Mouse (Mus musculus) heart, postnatal 36 days (tissue): Measurements from ENCODE around the gene Aldh1a2. TPM values are rescaled to one million over a fixed set of nuclear protein-coding genes. Genes with fewer than 3 reads are reported as not detected.

Source experiments
- DNase-seq, 2 experiments: peaks; one replicate each; pipeline ENCODE4 v3.0.0; 2021 to 2022
- intact Hi-C: fragments of 180-260 bp; cut with DNase I; formaldehyde crosslinking; loops from one replicate; pipeline ENCODE4 v1.15.1; 2025
- total RNA-seq, 2 experiments: library from RNA; stranded (reverse); gene quantifications; 2 replicates each; pipeline ENCODE4 v1.2.3; 2021

The Aldh1a2 gene
- total RNA-seq, 2 experiments from 2014 or later, result 8.5 to 8.8 TPM

- intact Hi-C loops, result loop anchor here (10.0 kb wide), 2 partner anchors 101 to 151 kb away; no protein-coding TSS in a partner anchor
- DNase-seq, result no peak
Measured at GRCm38 (mm10) chr9:71213636-71214035, 2.0 kb upstream of the Aldh1a2 start.

GRCm38 (mm10) chr9:71216036-71216995 is 727 bp downstream of the Aldh1a2 start:
- peak; percentile 33 to 63 for DNase-seq
- intact Hi-C loops, result loop anchor here (10.0 kb wide), 2 partner anchors 98 to 148 kb away; no protein-coding TSS in a partner anchor

DNA sequence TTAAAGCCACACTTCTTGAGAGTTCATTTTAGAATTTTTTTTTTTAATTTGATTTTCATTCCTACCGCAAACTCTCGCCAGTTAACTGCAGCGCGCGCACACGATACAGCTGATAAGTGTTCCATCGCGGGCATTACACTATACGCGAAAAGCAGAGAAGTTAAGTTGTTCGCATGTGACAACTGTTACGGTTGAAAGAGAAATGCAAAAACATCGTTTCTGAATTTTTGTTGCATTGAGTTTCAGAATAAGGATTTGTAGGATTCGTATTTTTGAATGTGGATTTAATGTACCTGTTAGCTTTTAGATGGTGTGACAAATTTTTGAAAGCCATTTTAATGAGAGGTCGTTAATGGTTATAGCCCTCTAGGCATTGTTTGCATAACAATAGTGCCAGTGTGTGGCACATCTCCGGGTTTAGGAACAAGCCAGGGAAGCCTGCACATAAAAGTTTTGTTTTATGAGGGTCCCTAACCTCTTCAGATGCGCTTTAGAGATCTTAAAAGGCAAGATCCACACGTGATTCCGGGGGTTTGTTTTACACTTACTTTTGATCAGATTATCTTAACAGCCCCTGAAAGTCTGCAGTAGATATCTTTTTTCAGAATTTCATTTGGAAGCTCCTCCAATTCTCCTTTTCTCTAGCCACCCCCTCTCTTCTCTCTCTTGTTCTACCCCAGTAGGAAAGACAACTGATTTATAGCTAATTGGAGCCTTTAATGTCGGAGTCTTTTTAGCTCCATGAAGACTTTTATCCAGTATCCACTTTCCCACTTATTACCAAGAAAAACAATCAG is 1.6 kb downstream of the Aldh1a2 start:
- intact Hi-C loops, result loop anchor here (10.0 kb wide), 2 partner anchors 98 to 148 kb away; no protein-coding TSS in a partner anchor
- DNase-seq, result peak; percentile 6 to 33

DNA sequence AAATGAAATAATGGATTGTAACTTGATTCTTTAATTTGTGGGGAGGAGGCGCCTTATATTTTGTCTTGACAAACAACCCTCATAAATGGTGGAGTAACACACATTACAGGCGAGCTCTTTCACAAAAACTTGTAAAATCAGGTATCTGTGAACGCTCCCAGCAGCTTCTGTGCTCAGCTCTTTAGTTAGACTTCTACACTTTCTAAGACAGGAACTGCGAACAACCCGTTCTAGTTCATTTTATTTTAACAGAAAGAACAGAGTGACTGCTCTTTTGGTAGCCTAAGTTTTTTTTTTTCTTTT is 2.2 kb downstream of the Aldh1a2 start:
- DNase-seq, result no peak
- intact Hi-C loops, result loop anchor here (10.0 kb wide), 2 partner anchors 97 to 147 kb away; no protein-coding TSS in a partner anchor

DNA sequence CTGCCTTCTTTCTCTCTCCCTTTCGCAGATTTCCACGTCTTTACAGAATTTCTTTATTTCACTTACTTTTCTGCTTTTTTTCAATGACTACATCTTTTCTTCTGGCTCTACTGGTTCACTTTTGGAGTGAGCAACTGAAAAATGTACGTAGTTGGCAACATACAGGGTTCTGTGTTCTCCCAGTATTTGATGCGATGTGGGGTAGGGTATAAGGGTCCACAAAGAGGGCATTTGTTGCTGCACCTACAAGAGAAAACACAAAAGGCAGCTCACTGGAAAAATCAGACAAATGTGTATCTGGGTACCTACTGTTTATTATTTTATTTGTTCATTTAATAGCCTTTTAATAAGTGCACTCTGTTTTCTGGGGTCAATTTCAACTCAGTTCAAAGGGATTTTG is 3.6 kb downstream of the Aldh1a2 start:
- intact Hi-C loops, result loop anchor here (10.0 kb wide), 2 partner anchors 96 to 146 kb away; no protein-coding TSS in a partner anchor
- no peak for DNase-seq

GRCm38 (mm10) chr9:71220401-71220800 is 4.8 kb downstream of the Aldh1a2 start:
- intact Hi-C loops, result no loop called here
- DNase-seq, result no peak

- no peak for DNase-seq
- intact Hi-C loops, result loop anchor here (5.0 kb wide), 1 partner anchor 395 kb away; no protein-coding TSS in a partner anchor
Measured at GRCm38 (mm10) chr9:71227226-71227970, 11.8 kb downstream of the Aldh1a2 start.

GRCm38 (mm10) chr9:71230011-71230410 is 14.4 kb downstream of the Aldh1a2 start:
- DNase-seq, result no peak

GRCm38 (mm10) chr9:71236540-71236939 is 21.0 kb downstream of the Aldh1a2 start:
- intact Hi-C loops, result no loop called here
- DNase-seq, result no peak

More at GRCm38 (mm10) chr9:71230011-71230410, 14.4 kb downstream of the Aldh1a2 start:
- intact Hi-C loops, result no loop called here

GRCm38 (mm10) chr9:71239926-71240325 is 24.3 kb downstream of the Aldh1a2 start:
- DNase-seq, result no peak
- intact Hi-C loops, result no loop called here

DNA sequence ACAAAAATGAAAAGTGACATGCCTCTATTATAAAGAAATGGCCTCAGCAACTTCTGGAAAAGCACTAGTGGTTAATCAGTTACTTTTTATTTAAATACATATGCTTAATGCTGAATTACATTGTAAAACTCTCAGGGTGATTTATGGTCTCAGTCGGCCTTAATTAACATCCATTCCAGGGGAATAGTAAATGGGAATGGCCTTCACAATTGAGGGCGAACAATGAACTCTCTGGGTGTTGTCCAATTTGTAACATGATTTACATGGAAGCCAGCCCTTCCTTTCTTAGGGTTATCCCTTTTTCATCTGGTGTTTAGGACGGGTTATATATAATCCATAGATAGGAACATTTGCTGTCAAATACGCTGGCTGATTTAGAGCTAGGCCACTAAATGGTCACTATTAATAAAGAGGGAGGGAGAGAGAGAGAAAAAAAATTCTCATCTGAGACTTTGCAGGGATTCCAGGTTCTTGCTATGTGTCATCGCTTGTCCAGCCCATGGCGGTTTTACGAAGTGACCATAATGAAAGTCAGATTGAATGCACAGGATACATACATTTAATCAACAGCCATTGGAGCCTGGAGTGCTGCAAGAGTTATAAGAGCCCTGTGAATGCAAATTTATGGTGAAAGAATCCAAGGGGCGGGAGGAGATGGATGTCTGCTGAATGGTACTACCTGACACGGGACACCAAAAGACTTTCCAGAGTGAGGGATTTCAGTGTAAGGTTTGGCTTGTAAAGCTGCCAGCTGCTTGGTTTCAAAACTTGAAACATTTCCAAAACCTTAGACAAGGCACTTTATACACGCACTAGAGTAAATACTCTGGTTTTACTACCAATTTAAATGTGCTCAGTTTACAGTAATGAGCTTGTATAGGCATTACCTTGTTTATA is 26.2 kb downstream of the Aldh1a2 start:
- no peak for DNase-seq
- intact Hi-C loops, result no loop called here

- intact Hi-C loops, result no loop called here
- no peak for DNase-seq
Measured at GRCm38 (mm10) chr9:71242412-71242781, 26.8 kb downstream of the Aldh1a2 start.

DNA sequence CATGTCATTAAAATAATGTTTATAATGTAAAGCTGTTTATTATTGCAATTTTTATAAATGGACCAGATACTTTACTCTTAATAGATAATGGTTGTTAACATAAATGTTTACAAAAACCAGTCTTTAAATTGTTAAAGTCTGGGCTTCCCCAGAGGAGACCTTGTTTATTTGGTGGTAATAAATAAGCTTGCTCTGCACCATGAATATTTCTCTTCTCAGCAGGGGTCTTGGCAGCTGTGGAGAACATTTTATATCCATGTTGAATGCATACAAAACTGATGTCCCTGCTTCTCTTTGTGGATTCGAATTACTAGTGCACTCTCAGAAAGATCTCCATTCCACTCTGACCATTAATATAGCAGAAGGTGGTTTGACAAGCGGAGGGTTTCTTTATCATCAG is 38.8 kb downstream of the Aldh1a2 start:
- intact Hi-C loops, result no loop called here
- no peak for DNase-seq

DNA sequence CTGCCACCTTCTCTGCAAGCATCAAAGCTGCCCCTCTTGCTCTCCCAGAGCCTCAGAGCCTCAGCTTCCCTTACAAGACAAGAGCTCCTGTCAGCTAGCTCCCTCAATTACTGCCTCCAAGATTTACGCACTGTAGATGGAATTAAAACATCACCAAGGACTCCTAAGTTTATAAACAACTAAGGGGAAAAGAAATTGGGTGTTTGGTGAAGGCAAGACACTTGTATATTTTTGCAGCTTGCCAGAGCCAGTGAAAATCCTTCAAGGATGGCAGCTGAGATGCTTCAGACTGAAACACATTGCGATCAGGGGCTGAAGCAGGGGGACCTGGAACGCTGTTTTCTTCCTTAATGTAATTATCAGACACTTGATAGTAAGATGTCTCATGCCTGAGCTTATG is 47.1 kb downstream of the Aldh1a2 start:
- intact Hi-C loops, result no loop called here
- no peak for DNase-seq

DNA sequence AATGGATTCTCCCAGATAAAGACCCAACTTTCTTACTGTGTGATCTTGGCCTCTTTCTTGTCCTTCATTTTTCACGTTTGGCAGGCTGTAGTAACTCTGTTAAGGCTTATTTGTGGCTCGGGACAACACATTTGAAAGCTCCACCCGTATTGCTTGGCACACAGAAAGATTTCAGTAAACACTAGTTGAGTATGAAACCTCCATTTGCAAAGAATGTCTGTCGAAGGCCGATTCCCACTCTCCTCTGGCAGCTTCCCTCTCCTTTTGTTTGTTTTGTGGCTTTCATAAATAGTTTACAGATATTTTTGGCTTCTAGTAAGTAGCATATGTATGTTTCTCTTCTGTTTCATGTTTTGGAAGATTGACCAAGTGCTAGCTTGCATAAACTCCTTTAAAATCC is 54.1 kb downstream of the Aldh1a2 start:
- DNase-seq, result no peak
- intact Hi-C loops, result no loop called here

- intact Hi-C loops, result no loop called here
- DNase-seq, result no peak
Measured at GRCm38 (mm10) chr9:71270205-71270604, 54.6 kb downstream of the Aldh1a2 start.

DNA sequence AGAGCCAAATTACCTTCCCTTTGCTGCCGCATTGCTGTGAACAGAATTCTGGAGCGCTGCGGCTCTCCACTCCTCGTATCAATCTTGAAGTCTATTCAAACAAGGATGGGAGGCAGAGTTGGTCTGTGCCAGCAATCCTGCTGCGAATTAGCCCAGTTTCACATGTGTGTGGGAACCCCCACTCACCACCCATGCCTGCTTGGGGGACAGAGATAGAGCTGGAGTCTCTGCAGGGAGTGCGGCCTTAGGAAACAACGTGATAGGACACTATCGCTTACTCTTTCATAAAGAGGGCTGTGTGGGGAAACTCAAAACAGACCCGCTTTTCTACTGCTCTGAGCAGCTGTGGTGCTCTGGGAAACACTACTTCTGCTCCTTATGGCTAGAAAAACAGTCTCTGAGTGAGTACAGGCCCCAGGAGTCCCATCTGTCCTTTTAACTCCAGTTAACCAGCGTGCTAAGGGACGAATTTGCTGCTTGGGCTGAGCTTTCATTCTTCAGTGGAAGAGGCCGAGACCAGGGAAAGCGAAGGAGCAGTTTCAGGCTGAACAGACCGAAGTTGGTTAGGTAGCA is 60.6 kb downstream of the Aldh1a2 start:
- intact Hi-C loops, result no loop called here
- DNase-seq, result no peak

DNA sequence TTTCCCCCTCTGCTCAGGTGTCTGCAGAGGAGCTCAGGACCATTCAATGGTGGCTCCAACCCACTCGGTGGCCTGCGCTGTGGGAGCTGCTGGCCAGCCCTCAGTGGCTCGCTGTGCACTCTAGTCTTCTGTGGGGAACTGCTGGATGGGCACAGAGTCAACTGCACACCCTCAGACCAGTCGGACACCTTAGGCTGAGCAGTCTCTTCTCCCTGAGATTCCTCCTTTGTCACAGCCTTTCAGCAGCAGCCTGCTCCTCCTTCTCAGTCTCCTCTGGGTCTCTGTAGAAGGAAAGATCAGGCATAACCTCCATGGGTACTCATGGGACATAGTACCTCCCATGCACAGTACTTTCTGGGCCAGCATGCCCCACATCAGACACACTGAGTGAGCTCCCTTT is 63.2 kb downstream of the Aldh1a2 start:
- intact Hi-C loops, result no loop called here
- DNase-seq, result no peak

GRCm38 (mm10) chr9:71283156-71283555 is 67.6 kb downstream of the Aldh1a2 start:
- no peak for DNase-seq
- intact Hi-C loops, result no loop called here
